Mouse (Mus musculus): ENCODE measurements around the gene Fkbp5. TPM values are rescaled to one million over a fixed set of nuclear protein-coding genes. Genes with fewer than 3 reads are reported as not detected.
"Not testable (repeated sequence)": the region's sequence is repeated elsewhere in the genome, so short reads cannot be mapped to it uniquely, and the experiment has no call there.

Gene Fkbp5
- total RNA-seq, 2 experiments from 2014 or later, result 5.9 to 10.6 TPM

- ATAC-seq (replicated peaks; ENCODE audit: low FRiP score, poor library complexity, severe bottlenecking), result no peak
Observed at GRCm38 (mm10) chr17:28431931-28432335, 85.4 kb downstream of the Fkbp5 start.

GRCm38 (mm10) chr17:28431038-28431437 is 86.3 kb downstream of the Fkbp5 start:
- no peak for ATAC-seq (replicated peaks; ENCODE audit: low FRiP score, poor library complexity, severe bottlenecking)

GRCm38 (mm10) chr17:28428474-28429258 is 88.7 kb downstream of the Fkbp5 start:
- no peak for ATAC-seq (replicated peaks; ENCODE audit: low FRiP score, poor library complexity, severe bottlenecking)

GRCm38 (mm10) chr17:28427666-28428065 is 89.7 kb downstream of the Fkbp5 start:
- no peak for ATAC-seq (replicated peaks; ENCODE audit: low FRiP score, poor library complexity, severe bottlenecking)

GRCm38 (mm10) chr17:28424373-28424772 is 93.0 kb downstream of the Fkbp5 start:
- no peak for ATAC-seq (replicated peaks; ENCODE audit: low FRiP score, poor library complexity, severe bottlenecking)

- no peak for ATAC-seq (replicated peaks; ENCODE audit: low FRiP score, poor library complexity, severe bottlenecking)
Observed at GRCm38 (mm10) chr17:28421071-28421470, 96.3 kb downstream of the Fkbp5 start.

GRCm38 (mm10) chr17:28420229-28421051 is 96.9 kb downstream of the Fkbp5 start:
- no peak for ATAC-seq (replicated peaks; ENCODE audit: low FRiP score, poor library complexity, severe bottlenecking)

- no peak for ATAC-seq (replicated peaks; ENCODE audit: low FRiP score, poor library complexity, severe bottlenecking)
Observed at GRCm38 (mm10) chr17:28419636-28420035, 97.7 kb downstream of the Fkbp5 start.

GRCm38 (mm10) chr17:28418954-28419353 is 98.4 kb downstream of the Fkbp5 start:
- ATAC-seq (replicated peaks; ENCODE audit: low FRiP score, poor library complexity, severe bottlenecking), result no peak

- not testable (repeated sequence) for ATAC-seq (replicated peaks; ENCODE audit: low FRiP score, poor library complexity, severe bottlenecking)
Observed at GRCm38 (mm10) chr17:28418481-28418880, 98.8 kb downstream of the Fkbp5 start.

GRCm38 (mm10) chr17:28417771-28418170 is 99.6 kb downstream of the Fkbp5 start:
- ATAC-seq (replicated peaks; ENCODE audit: low FRiP score, poor library complexity, severe bottlenecking), result no peak

- no peak for ATAC-seq (replicated peaks; ENCODE audit: low FRiP score, poor library complexity, severe bottlenecking)
Observed at GRCm38 (mm10) chr17:28415271-28415670, 102.1 kb downstream of the Fkbp5 start.

GRCm38 (mm10) chr17:28411381-28411960 is 105.9 kb downstream of the Fkbp5 start:
- ATAC-seq (replicated peaks; ENCODE audit: low FRiP score, poor library complexity, severe bottlenecking), result no peak

- ATAC-seq (replicated peaks; ENCODE audit: low FRiP score, poor library complexity, severe bottlenecking), result no peak
Observed at GRCm38 (mm10) chr17:28410731-28411130, 106.6 kb downstream of the Fkbp5 start.

GRCm38 (mm10) chr17:28408251-28408918 is 108.9 kb downstream of the Fkbp5 start:
- ATAC-seq (replicated peaks; ENCODE audit: low FRiP score, poor library complexity, severe bottlenecking), result no peak

- ATAC-seq (replicated peaks; ENCODE audit: low FRiP score, poor library complexity, severe bottlenecking), result no peak
Observed at GRCm38 (mm10) chr17:28407418-28408250, 109.7 kb downstream of the Fkbp5 start.

- no peak for ATAC-seq (replicated peaks; ENCODE audit: low FRiP score, poor library complexity, severe bottlenecking)
Observed at GRCm38 (mm10) chr17:28406471-28406870, 110.9 kb downstream of the Fkbp5 start.

GRCm38 (mm10) chr17:28404745-28405144 is 112.6 kb downstream of the Fkbp5 start:
- ATAC-seq (replicated peaks; ENCODE audit: low FRiP score, poor library complexity, severe bottlenecking), result not testable (repeated sequence)

- ATAC-seq (replicated peaks; ENCODE audit: low FRiP score, poor library complexity, severe bottlenecking), result no peak
Observed at GRCm38 (mm10) chr17:28404301-28404700, 113.0 kb downstream of the Fkbp5 start.
